Mouse (Mus musculus) B cell, adult 67 days (primary cell): ENCODE measurements around the gene Fmnl2. TPM values are rescaled to one million over a fixed set of nuclear protein-coding genes. Genes with fewer than 3 reads are reported as not detected.

Source experiments
- total RNA-seq, 2 experiments: library from RNA; stranded (reverse); gene quantifications; 4 replicates each; pipeline ENCODE4 v1.2.4; 2023

The Fmnl2 gene
- under 1 TPM; 0.18 to 0.58 TPM for total RNA-seq

DNA sequence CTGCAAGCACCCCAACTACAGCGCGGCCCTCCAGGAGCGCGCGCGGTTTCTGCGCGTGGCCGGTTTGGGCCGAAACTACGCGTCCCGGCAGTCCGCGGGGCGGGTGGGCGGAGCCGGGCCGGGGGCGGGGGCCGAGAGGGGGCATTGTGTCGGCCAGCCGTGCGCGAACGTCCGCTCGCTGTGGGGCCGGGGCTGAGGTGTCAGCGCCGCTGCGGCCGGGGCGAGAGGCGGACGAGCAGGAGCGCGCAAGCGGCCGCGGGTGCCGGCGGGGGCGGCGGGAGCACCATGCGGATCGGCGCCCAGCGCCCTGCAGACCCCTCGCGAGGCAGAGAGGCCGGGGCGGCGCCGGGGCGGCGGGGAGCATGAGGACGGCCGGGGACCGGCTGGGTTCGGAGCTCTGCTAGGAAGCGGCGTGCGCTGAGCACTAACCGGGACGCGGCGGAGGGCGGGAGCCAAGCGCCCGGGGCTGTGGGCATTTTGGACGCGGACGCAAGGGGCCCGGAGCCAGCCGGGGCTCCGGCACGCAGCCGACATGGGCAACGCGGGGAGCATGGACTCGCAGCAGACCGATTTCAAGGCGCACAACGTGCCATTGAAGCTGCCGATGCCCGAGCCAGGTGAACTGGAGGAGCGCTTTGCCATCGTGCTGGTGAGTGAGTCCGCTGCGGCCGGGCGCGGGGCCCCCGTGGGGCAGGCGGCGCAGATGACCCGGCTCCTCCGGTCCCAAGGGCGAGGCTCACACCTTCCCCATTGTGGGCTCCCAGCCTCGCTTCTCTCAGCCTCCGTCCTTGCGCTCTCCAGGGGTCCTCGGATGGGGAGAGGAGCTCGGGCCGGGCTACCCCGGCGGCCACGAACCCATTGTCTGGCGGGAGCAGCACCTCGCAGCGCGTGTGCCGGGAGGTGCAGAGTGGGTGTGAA lies at the start of gene Fmnl2:
Gene Fmnl2 (plus strand): TSS at position 250 of the 918 bp plus-strand sequence.

Other genes starting within 250 kb of the Fmnl2 start
- gene Cacnb4, start 181.0 kb upstream of the Fmnl2 start, total RNA-seq: under 1 TPM; 0.71 to 0.78 TPM
- 10 to 100 TPM; 32.1 to 33.5 TPM for gene Stam2, start 115.6 kb upstream of the Fmnl2 start, total RNA-seq